Mouse (Mus musculus) hindbrain, embryonic 15.5 days (tissue): ENCODE measurements at regions not wholly inside any gene's neighbourhood (a gene's known extent, or its start where the extent isn't known, plus 50 kb on each side); places are given as distances from the start of the nearest gene placed in this dataset.

ENCODE experiments used
- ATAC-seq: fragments of 200-750 bp; cut with Nextera tagmentation; 2 replicates; pipeline ENCODE4 v1.8.0; 2017; ENCODE audit warnings: low read depth, moderate number of reproducible peaks, moderate TSS enrichment; ENCODE audit not compliant: low FRiP score
- H3K27ac ChIP-seq: fragments of 300-500 bp; sonication (generic); replicated peaks from 2 replicates; pipeline ENCODE4 v1.5.1; 2015; ENCODE audit warnings: mild to moderate bottlenecking, inconsistent platforms
- H3K27me3 ChIP-seq: fragments of 300-500 bp; sonication (generic); 2 replicates; pipeline ENCODE4 v1.6.1; 2015; ENCODE audit warnings: control low read depth, inconsistent platforms
- H3K36me3 ChIP-seq: fragments of 300-500 bp; sonication (generic); 2 replicates; pipeline ENCODE4 v1.6.1; 2015; ENCODE audit warnings: control low read depth, inconsistent platforms
- H3K4me1 ChIP-seq: fragments of 300-500 bp; sonication (generic); replicated peaks from 2 replicates; pipeline ENCODE4 v1.6.1; 2015; ENCODE audit warnings: control low read depth, inconsistent platforms
- H3K4me2 ChIP-seq: fragments of 300-500 bp; sonication (generic); 2 replicates; pipeline ENCODE4 v1.6.1; 2015; ENCODE audit warnings: moderate library complexity, mild to moderate bottlenecking, inconsistent platforms
- H3K4me3 ChIP-seq: fragments of 300-500 bp; sonication (generic); 2 replicates; pipeline ENCODE4 v1.5.1; 2015; ENCODE audit warnings: mild to moderate bottlenecking, inconsistent platforms
- H3K9ac ChIP-seq: fragments of 300-500 bp; sonication (generic); 2 replicates; pipeline ENCODE4 v1.6.1; 2015; ENCODE audit warnings: inconsistent platforms
- H3K9me3 ChIP-seq: fragments of 300-500 bp; sonication (generic); 2 replicates; pipeline ENCODE4 v1.6.1; 2016; ENCODE audit warnings: control low read depth, inconsistent platforms
- WGBS: fragments of 180-500 bp; shearing (Covaris S2); methylation state at CpG from one replicate; pipeline ENCODE4 v1.1.7; 2015; 5-methylcytosine and 5-hydroxymethylcytosine counted together

GRCm38 (mm10) chr7:78123386-78123785, 614.4 kb downstream of the Ntrk3 start:
- H3K4me1 ChIP-seq: no peaks in the 10 kb centered on the region
- no peaks in the 10 kb centered on the region for H3K9me3 ChIP-seq
- H3K4me3 ChIP-seq: no peak overlapping the region
- no peak overlapping the region for H3K4me2 ChIP-seq
- H3K36me3 ChIP-seq: no peaks in the 10 kb centered on the region
- H3K27ac ChIP-seq: no peak overlapping the region
- no peaks in the 10 kb centered on the region for H3K27me3 ChIP-seq
- ATAC-seq: no peak
- no peak overlapping the region for H3K9ac ChIP-seq
- 79% methylated on average over 1 of the region's 1 CpGs for WGBS

GRCm38 (mm10) chr7:78121151-78121486, 616.7 kb downstream of the Ntrk3 start:
- Histone ChIP-seq H3K9ac (no peak overlapping the region), H3K27me3 (no peaks in the 10 kb centered on the region), H3K9me3 (no peaks in the 10 kb centered on the region), H3K36me3 (no peaks in the 10 kb centered on the region), H3K4me1 (no peaks in the 10 kb centered on the region), H3K27ac (no peak overlapping the region), H3K4me3 (no peak overlapping the region), H3K4me2 (no peak overlapping the region)
- 78% methylated on average over 5 of the region's 5 CpGs for WGBS
- ATAC-seq: no peak

GRCm38 (mm10) chr7:78120462-78121150, 617.2 kb downstream of the Ntrk3 start:
- Histone ChIP-seq H3K4me1 (no peaks in the 10 kb centered on the region), H3K27ac (no peak overlapping the region), H3K36me3 (no peaks in the 10 kb centered on the region), H3K4me2 (no peak overlapping the region), H3K9me3 (no peaks in the 10 kb centered on the region), H3K9ac (no peak overlapping the region), H3K27me3 (no peaks in the 10 kb centered on the region), H3K4me3 (no peak overlapping the region)
- 75% methylated on average over 5 of the region's 5 CpGs for WGBS
- ATAC-seq: no peak

- no peaks in the 10 kb centered on the region for H3K36me3 ChIP-seq
- H3K4me1 ChIP-seq: no peaks in the 10 kb centered on the region
- H3K27ac ChIP-seq: no peak overlapping the region
- no peak overlapping the region for H3K9ac ChIP-seq
- no peak overlapping the region for H3K4me3 ChIP-seq
- no peak overlapping the region for H3K4me2 ChIP-seq
- H3K9me3 ChIP-seq: no peaks in the 10 kb centered on the region
- H3K27me3 ChIP-seq: no peaks in the 10 kb centered on the region
- WGBS: 85% methylated on average over 1 of the region's 1 CpGs
- no peak for ATAC-seq
These were observed 618.0 kb downstream of the Ntrk3 start for GRCm38 (mm10) chr7:78119809-78120208.

- 70% methylated on average over 6 of the region's 6 CpGs for WGBS
- no peak overlapping the region for H3K27ac ChIP-seq
- H3K4me2 ChIP-seq: no peak overlapping the region
- no peaks in the 10 kb centered on the region for H3K27me3 ChIP-seq
- no peaks in the 10 kb centered on the region for H3K4me1 ChIP-seq
- no peaks in the 10 kb centered on the region for H3K36me3 ChIP-seq
- no peak overlapping the region for H3K9ac ChIP-seq
- no peaks in the 10 kb centered on the region for H3K9me3 ChIP-seq
- ATAC-seq: no peak
- no peak overlapping the region for H3K4me3 ChIP-seq
These were observed 626.5 kb downstream of the Ntrk3 start for GRCm38 (mm10) chr7:78111291-78111690.

GRCm38 (mm10) chr7:78103536-78104279, 634.1 kb downstream of the Ntrk3 start:
- Histone ChIP-seq H3K27me3 (0 out of 2 replicates have a peak, but pooled peaks cover 2% of the 10 kb centered on the region), H3K27ac (no peak overlapping the region), H3K9ac (no peak overlapping the region), H3K36me3 (no peaks in the 10 kb centered on the region), H3K4me3 (no peak overlapping the region), H3K4me2 (no peak overlapping the region), H3K9me3 (no peaks in the 10 kb centered on the region), H3K4me1 (no peaks in the 10 kb centered on the region)
- 73% methylated on average over 2 of the region's 2 CpGs for WGBS
- ATAC-seq: no peak

- Histone ChIP-seq H3K9me3 (no peaks in the 10 kb centered on the region), H3K4me3 (no peak overlapping the region), H3K4me1 (no peaks in the 10 kb centered on the region), H3K27ac (no peak overlapping the region), H3K36me3 (no peaks in the 10 kb centered on the region), H3K4me2 (no peak overlapping the region), H3K27me3 (0 out of 2 replicates have a peak, but pooled peaks cover 2% of the 10 kb centered on the region), H3K9ac (no peak overlapping the region)
- no peak for ATAC-seq
- WGBS: 89% methylated on average over 3 of the region's 3 CpGs
These were observed 635.4 kb downstream of the Ntrk3 start for GRCm38 (mm10) chr7:78102396-78102795.

- peaks cover 6% of the 10 kb centered on the region; the same call in 1 of the 2 replicates for H3K4me1 ChIP-seq
- H3K4me3 ChIP-seq: no peak overlapping the region
- no peaks in the 10 kb centered on the region for H3K9me3 ChIP-seq
- 57% methylated on average over 4 of the region's 4 CpGs for WGBS
- H3K27me3 ChIP-seq: no peaks in the 10 kb centered on the region
- no peak overlapping the region for H3K9ac ChIP-seq
- H3K27ac ChIP-seq: 0 out of 2 replicates have a peak overlapping the region, but pooled peaks have one; percentile 23
- ATAC-seq: 0 out of 2 replicates have a peak, but pooled peaks have one; percentile 23
- H3K4me2 ChIP-seq: peak overlapping the region; percentile 8; the same call in 1 of the 2 replicates
- no peaks in the 10 kb centered on the region for H3K36me3 ChIP-seq
These were observed 651.2 kb downstream of the Ntrk3 start for GRCm38 (mm10) chr7:78086566-78087008.

GRCm38 (mm10) chr7:78085783-78086565, 651.8 kb downstream of the Ntrk3 start:
- 0 out of 2 replicates have a peak overlapping the region, but pooled peaks have one; percentile 23 for H3K27ac ChIP-seq
- H3K36me3 ChIP-seq: no peaks in the 10 kb centered on the region
- ATAC-seq: 0 out of 2 replicates have a peak, but pooled peaks have one; percentile 48
- H3K4me1 ChIP-seq: peaks cover 6% of the 10 kb centered on the region; the same call in 1 of the 2 replicates
- no peaks in the 10 kb centered on the region for H3K9me3 ChIP-seq
- no peaks in the 10 kb centered on the region for H3K27me3 ChIP-seq
- 34% methylated on average over 11 of the region's 11 CpGs for WGBS
- peak overlapping the region; percentile 8; the same call in 1 of the 2 replicates for H3K4me2 ChIP-seq
- H3K4me3 ChIP-seq: no peak overlapping the region
- no peak overlapping the region for H3K9ac ChIP-seq

GRCm38 (mm10) chr7:78079708-78080107, 658.1 kb downstream of the Ntrk3 start:
- Histone ChIP-seq H3K4me2 (no peak overlapping the region), H3K4me3 (no peak overlapping the region), H3K4me1 (no peaks in the 10 kb centered on the region), H3K9ac (no peak overlapping the region), H3K36me3 (no peaks in the 10 kb centered on the region), H3K9me3 (no peaks in the 10 kb centered on the region), H3K27ac (no peak overlapping the region), H3K27me3 (no peaks in the 10 kb centered on the region)
- WGBS: 59% methylated on average over 1 of the region's 1 CpGs
- no peak for ATAC-seq

GRCm38 (mm10) chr7:78071131-78071530, 666.7 kb downstream of the Ntrk3 start:
- Histone ChIP-seq H3K36me3 (no peaks in the 10 kb centered on the region), H3K4me3 (no peak overlapping the region), H3K9ac (no peak overlapping the region), H3K4me1 (peaks cover 3% of the 10 kb centered on the region; the same call in 1 of the 2 replicates), H3K27me3 (no peaks in the 10 kb centered on the region), H3K9me3 (no peaks in the 10 kb centered on the region), H3K4me2 (no peak overlapping the region), H3K27ac (no peak overlapping the region)
- no peak for ATAC-seq
- 60% methylated on average over 7 of the region's 7 CpGs for WGBS

- no peaks in the 10 kb centered on the region for H3K27me3 ChIP-seq
- ATAC-seq: no peak
- no peaks in the 10 kb centered on the region for H3K9me3 ChIP-seq
- no peak overlapping the region for H3K4me3 ChIP-seq
- no peak overlapping the region for H3K27ac ChIP-seq
- WGBS: 84% methylated on average over 1 of the region's 1 CpGs
- H3K36me3 ChIP-seq: no peaks in the 10 kb centered on the region
- no peaks in the 10 kb centered on the region for H3K4me1 ChIP-seq
- no peak overlapping the region for H3K4me2 ChIP-seq
- no peak overlapping the region for H3K9ac ChIP-seq
These were observed 676.2 kb downstream of the Ntrk3 start for GRCm38 (mm10) chr7:78061631-78062030.
